Mouse (Mus musculus) embryonic facial prominence, embryonic 15.5 days (tissue): ENCODE data around the gene Ecm1. TPM values are rescaled to one million over a fixed set of nuclear protein-coding genes. Genes with fewer than 3 reads are reported as not detected.

ENCODE experiments used
- ATAC-seq: fragments of 200-750 bp; cut with Nextera tagmentation; 2 replicates; pipeline ENCODE4 v1.8.0; 2017; ENCODE audit warnings: low read depth, moderate TSS enrichment; ENCODE audit not compliant: insufficient number of reproducible peaks, low FRiP score, low TSS enrichment
- H3K27ac ChIP-seq: fragments of 300-500 bp; sonication (generic); replicated peaks from 2 replicates; pipeline ENCODE4 v1.5.1; 2015; ENCODE audit warnings: mild to moderate bottlenecking, inconsistent platforms
- H3K27me3 ChIP-seq: fragments of 300-500 bp; sonication (generic); 2 replicates; pipeline ENCODE4 v1.6.1; 2015; ENCODE audit warnings: inconsistent platforms
- H3K36me3 ChIP-seq: fragments of 300-500 bp; sonication (generic); 2 replicates; pipeline ENCODE4 v1.6.1; 2015; ENCODE audit warnings: mild to moderate bottlenecking, inconsistent platforms
- H3K4me1 ChIP-seq: fragments of 300-500 bp; sonication (generic); 2 replicates; pipeline ENCODE4 v1.6.1; 2015; ENCODE audit warnings: inconsistent platforms
- H3K4me2 ChIP-seq: fragments of 300-500 bp; sonication (generic); replicated peaks from 2 replicates; pipeline ENCODE4 v1.6.1; 2015; ENCODE audit warnings: mild to moderate bottlenecking, inconsistent platforms
- H3K4me3 ChIP-seq: fragments of 300-500 bp; sonication (generic); replicated peaks from 2 replicates; pipeline ENCODE4 v1.5.1; 2015; ENCODE audit warnings: mild to moderate bottlenecking, inconsistent platforms
- H3K9ac ChIP-seq: fragments of 300-500 bp; sonication (generic); 2 replicates; pipeline ENCODE4 v1.6.1; 2015; ENCODE audit warnings: inconsistent platforms
- H3K9me3 ChIP-seq: fragments of 300-500 bp; sonication (generic); replicated peaks from 2 replicates; pipeline ENCODE4 v1.6.1; 2016; ENCODE audit warnings: inconsistent platforms
- WGBS: fragments of 180-500 bp; shearing (Covaris S2); methylation state at CpG from one replicate; pipeline ENCODE4 v1.1.7; 2015; 5-methylcytosine and 5-hydroxymethylcytosine counted together
- polyA plus RNA-seq: library from polyadenylated mRNA; unstranded; fragments of >200 nt; fragmentation: Nextera tagmentation; extraction: Ambion mirVana; gene quantifications from 2 replicates; pipeline ENCODE4 v1.2.1, GENCODE M21; 2015

Ecm1 gene
- polyA plus RNA-seq, 1 experiment from 2014 or later, result 29.9 TPM

- H3K4me2 ChIP-seq, result no peak overlapping the region
- no peaks in the 10 kb centered on the region for H3K4me1 ChIP-seq
- H3K9me3 ChIP-seq, result no peaks in the 10 kb centered on the region
- 48% methylated on average over 7 of the region's 7 CpGs for WGBS
- ATAC-seq, result no peak
- H3K27me3 ChIP-seq, result no peaks in the 10 kb centered on the region
- H3K27ac ChIP-seq, result no peak overlapping the region
- H3K4me3 ChIP-seq, result no peak overlapping the region
- no peak overlapping the region for H3K9ac ChIP-seq
- no peaks in the 10 kb centered on the region for H3K36me3 ChIP-seq
Observed at GRCm38 (mm10) chr3:95726696-95727358, 12.5 kb downstream of the Ecm1 start.

- 83% methylated on average over 7 of the region's 7 CpGs for WGBS
- Histone ChIP-seq H3K4me2 (no peak overlapping the region), H3K27ac (no peak overlapping the region), H3K9ac (no peak overlapping the region), H3K4me1 (no peaks in the 10 kb centered on the region), H3K27me3 (no peaks in the 10 kb centered on the region), H3K36me3 (no peaks in the 10 kb centered on the region), H3K9me3 (no peaks in the 10 kb centered on the region), H3K4me3 (no peak overlapping the region)
- no peak for ATAC-seq
Observed at GRCm38 (mm10) chr3:95725863-95726262, 13.5 kb downstream of the Ecm1 start.

- WGBS, result 71% methylated on average over 3 of the region's 3 CpGs
- no peak overlapping the region for H3K4me3 ChIP-seq
- H3K27ac ChIP-seq, result no peak overlapping the region
- H3K27me3 ChIP-seq, result no peaks in the 10 kb centered on the region
- ATAC-seq, result no peak
- H3K36me3 ChIP-seq, result no peaks in the 10 kb centered on the region
- H3K4me1 ChIP-seq, result no peaks in the 10 kb centered on the region
- no peaks in the 10 kb centered on the region for H3K9me3 ChIP-seq
- no peak overlapping the region for H3K9ac ChIP-seq
- H3K4me2 ChIP-seq, result no peak overlapping the region
Observed at GRCm38 (mm10) chr3:95722386-95722785, 17.0 kb downstream of the Ecm1 start.

- H3K36me3 ChIP-seq, result no peaks in the 10 kb centered on the region
- no peak overlapping the region for H3K4me2 ChIP-seq
- H3K9me3 ChIP-seq, result no peaks in the 10 kb centered on the region
- H3K27ac ChIP-seq, result no peak overlapping the region
- no peaks in the 10 kb centered on the region for H3K27me3 ChIP-seq
- H3K4me3 ChIP-seq, result no peak overlapping the region
- 89% methylated on average over 2 of the region's 2 CpGs for WGBS
- no peaks in the 10 kb centered on the region for H3K4me1 ChIP-seq
- no peak overlapping the region for H3K9ac ChIP-seq
- ATAC-seq, result no peak
Observed at GRCm38 (mm10) chr3:95718153-95718552, 21.2 kb downstream of the Ecm1 start.

- Histone ChIP-seq H3K4me2 (no peak overlapping the region), H3K4me3 (no peak overlapping the region), H3K4me1 (no peaks in the 10 kb centered on the region), H3K9ac (no peak overlapping the region), H3K27ac (no peak overlapping the region), H3K36me3 (no peaks in the 10 kb centered on the region), H3K27me3 (no peaks in the 10 kb centered on the region), H3K9me3 (no peaks in the 10 kb centered on the region)
- ATAC-seq, result no peak
- WGBS, result 96% methylated on average over 1 of the region's 1 CpGs
Observed at GRCm38 (mm10) chr3:95716075-95716474, 23.3 kb downstream of the Ecm1 start.

GRCm38 (mm10) chr3:95709967-95710366 lies 29.4 kb downstream of the Ecm1 start:
- ATAC-seq, result no peak

GRCm38 (mm10) chr3:95709044-95709443 lies 30.3 kb downstream of the Ecm1 start:
- Histone ChIP-seq H3K9ac (no peak overlapping the region), H3K4me2 (no peak overlapping the region), H3K9me3 (no peaks in the 10 kb centered on the region), H3K27me3 (no peaks in the 10 kb centered on the region), H3K4me3 (no peak overlapping the region), H3K4me1 (no peaks in the 10 kb centered on the region), H3K36me3 (no peaks in the 10 kb centered on the region), H3K27ac (no peak overlapping the region)
- ATAC-seq, result no peak
- WGBS, result 88% methylated on average over 4 of the region's 4 CpGs

More at GRCm38 (mm10) chr3:95709967-95710366, 29.4 kb downstream of the Ecm1 start:
- Histone ChIP-seq H3K4me1 (no peaks in the 10 kb centered on the region), H3K4me2 (no peak overlapping the region), H3K27me3 (no peaks in the 10 kb centered on the region), H3K36me3 (no peaks in the 10 kb centered on the region), H3K27ac (no peak overlapping the region), H3K9ac (no peak overlapping the region), H3K9me3 (no peaks in the 10 kb centered on the region), H3K4me3 (no peak overlapping the region)

GRCm38 (mm10) chr3:95707497-95707896 lies 31.9 kb downstream of the Ecm1 start:
- no peak for ATAC-seq
- Histone ChIP-seq H3K27ac (no peak overlapping the region), H3K9me3 (no peaks in the 10 kb centered on the region), H3K27me3 (no peaks in the 10 kb centered on the region), H3K9ac (no peak overlapping the region), H3K4me3 (no peak overlapping the region), H3K36me3 (no peaks in the 10 kb centered on the region), H3K4me2 (no peak overlapping the region), H3K4me1 (peaks cover under 1% of the 10 kb centered on the region; the same call in 1 of the 2 replicates)
- WGBS, result 60% methylated on average over 7 of the region's 7 CpGs

- ATAC-seq, result no peak
- no peaks in the 10 kb centered on the region for H3K36me3 ChIP-seq
- peaks cover 13% of the 10 kb centered on the region for H3K4me1 ChIP-seq
- H3K27ac ChIP-seq, result no peak overlapping the region
- H3K9me3 ChIP-seq, result no peaks in the 10 kb centered on the region
- H3K4me2 ChIP-seq, result no peak overlapping the region
- WGBS, result 86% methylated on average over 4 of the region's 4 CpGs
- no peaks in the 10 kb centered on the region for H3K27me3 ChIP-seq
- no peak overlapping the region for H3K9ac ChIP-seq
- no peak overlapping the region for H3K4me3 ChIP-seq
Observed at GRCm38 (mm10) chr3:95706273-95706672, 33.1 kb downstream of the Ecm1 start.

GRCm38 (mm10) chr3:95704612-95705011 lies 34.8 kb downstream of the Ecm1 start:
- Histone ChIP-seq H3K36me3 (no peaks in the 10 kb centered on the region), H3K4me3 (no peak overlapping the region), H3K27me3 (no peaks in the 10 kb centered on the region), H3K9ac (no peak overlapping the region), H3K27ac (no peak overlapping the region), H3K9me3 (no peaks in the 10 kb centered on the region), H3K4me2 (no peak overlapping the region), H3K4me1 (peaks cover 19% of the 10 kb centered on the region)
- ATAC-seq, result no peak
- 91% methylated on average over 4 of the region's 4 CpGs for WGBS

GRCm38 (mm10) chr3:95703276-95703675 lies 36.1 kb downstream of the Ecm1 start:
- Histone ChIP-seq H3K4me2 (no peak overlapping the region), H3K4me3 (no peak overlapping the region), H3K9me3 (no peaks in the 10 kb centered on the region), H3K27ac (no peak overlapping the region), H3K27me3 (no peaks in the 10 kb centered on the region), H3K4me1 (peaks cover 19% of the 10 kb centered on the region), H3K36me3 (no peaks in the 10 kb centered on the region), H3K9ac (no peak overlapping the region)
- no peak for ATAC-seq
- 94% methylated on average over 3 of the region's 3 CpGs for WGBS

GRCm38 (mm10) chr3:95701877-95702540 lies 37.4 kb downstream of the Ecm1 start:
- Histone ChIP-seq H3K36me3 (no peaks in the 10 kb centered on the region), H3K4me3 (peak overlapping the region; percentile 25), H3K27me3 (no peaks in the 10 kb centered on the region), H3K9me3 (no peaks in the 10 kb centered on the region), H3K4me2 (peak overlapping the region; percentile 50), H3K9ac (peak overlapping the region; percentile 9; the same call in 1 of the 2 replicates), H3K27ac (peak overlapping the region; percentile 58), H3K4me1 (peaks cover 19% of the 10 kb centered on the region)
- ATAC-seq, result peak; percentile 91
- 4% methylated on average over 24 of the region's 24 CpGs for whole genome bisulfite sequencing
